Mouse (Mus musculus) 3134 (cell line): Measurements from ENCODE around the gene Rft1.
A peak's percentile ranks its signal among the peaks of the same experiment; 100 is the strongest.
"Not testable (repeated sequence)": the region's sequence is repeated elsewhere in the genome, so short reads cannot be mapped to it uniquely, and the experiment has no call there.

Source experiments
- DNase-seq: peaks from one replicate; pipeline ENCODE4 v3.0.0-alpha.2; 2011; ENCODE audit warnings: low spot score; ENCODE audit not compliant: insufficient read length; ENCODE audit errors: extremely low read depth

Rft1 gene

DNA sequence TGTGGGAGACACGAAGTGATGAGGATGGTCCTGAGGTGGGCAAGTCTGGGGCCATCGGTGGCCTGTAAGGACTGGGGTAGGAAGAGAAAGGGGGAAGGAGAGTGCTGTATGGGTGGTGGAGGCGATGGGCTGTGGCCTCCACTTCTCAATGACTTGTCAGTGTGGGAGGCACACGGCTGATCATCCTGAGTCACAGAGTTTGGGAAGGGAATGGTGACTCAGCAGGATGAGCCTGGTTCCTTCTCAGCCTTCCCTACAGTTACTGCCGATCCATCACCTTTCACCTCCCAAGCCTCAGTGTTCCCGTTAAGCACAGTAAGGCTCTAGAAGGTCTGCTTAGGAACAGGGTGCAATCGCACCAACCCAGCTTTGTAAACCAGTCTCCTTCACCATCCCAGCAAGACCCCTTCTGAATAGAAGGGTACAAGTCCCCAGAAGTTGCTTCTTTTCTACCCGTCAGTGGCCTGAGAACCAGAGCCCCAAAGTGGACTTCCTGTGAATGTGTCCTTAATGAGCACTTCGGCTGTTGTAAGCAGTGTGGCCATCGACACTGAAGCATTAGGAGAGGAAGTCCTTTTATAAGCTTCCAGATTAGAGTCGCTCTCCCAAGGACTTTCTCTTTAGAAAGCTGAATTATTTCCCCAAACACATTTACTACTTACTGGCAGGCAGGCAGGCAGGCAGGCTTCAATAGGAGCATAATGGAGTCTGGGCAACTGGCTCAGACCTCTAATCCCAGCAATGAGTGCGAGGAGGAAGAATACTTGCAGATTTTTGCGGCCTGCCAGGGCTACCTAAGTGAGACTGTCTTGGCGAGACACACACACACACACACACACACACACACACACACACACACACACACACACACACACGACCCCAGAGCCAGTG lies 17.2 kb downstream of the Rft1 start:
- peak; percentile 55 for DNase-seq

- DNase-seq = peak; percentile 67
Observed at GRCm38 (mm10) chr14:30671986-30672312, 17.8 kb downstream of the Rft1 start.

DNA sequence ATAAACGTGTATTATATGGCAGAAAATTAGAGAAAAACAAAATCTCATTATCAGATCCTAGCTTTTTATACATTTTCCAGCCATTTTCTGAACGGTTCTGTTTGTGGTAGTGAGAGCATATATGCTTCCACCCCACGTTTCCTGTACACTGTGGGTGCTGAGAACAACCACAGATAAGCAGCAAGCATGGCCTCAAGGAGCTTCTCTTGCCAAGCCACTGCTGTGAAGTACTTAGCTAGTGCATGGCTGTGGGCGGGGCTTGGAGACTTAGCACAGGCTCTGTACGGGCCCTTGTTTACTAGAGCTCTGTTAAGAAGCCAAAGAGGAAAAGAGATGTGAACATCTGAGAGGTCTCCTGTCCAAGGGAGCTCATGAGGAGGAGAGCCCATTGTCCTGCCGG lies 20.8 kb downstream of the Rft1 start:
- no peak for DNase-seq

DNA sequence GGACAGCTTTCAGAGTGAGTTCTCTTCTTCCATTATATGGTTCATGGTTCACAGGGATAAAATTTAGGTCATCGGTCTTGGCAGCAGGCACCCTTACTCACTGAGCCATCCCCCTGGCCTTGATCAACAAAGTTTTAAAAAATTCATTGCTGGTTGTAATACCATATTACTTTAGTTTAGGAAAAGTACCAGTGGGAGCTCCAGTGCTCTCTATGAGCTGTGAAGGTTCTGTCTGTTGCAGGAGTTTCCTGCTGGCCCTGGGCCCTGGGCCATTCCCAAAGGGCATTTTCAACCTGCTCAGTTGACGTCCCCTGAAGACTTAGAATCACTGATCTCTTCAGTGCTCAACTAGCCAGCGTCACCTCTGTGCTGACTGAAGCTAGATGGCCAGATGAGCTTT lies 28.0 kb downstream of the Rft1 start:
- no peak for DNase-seq

DNA sequence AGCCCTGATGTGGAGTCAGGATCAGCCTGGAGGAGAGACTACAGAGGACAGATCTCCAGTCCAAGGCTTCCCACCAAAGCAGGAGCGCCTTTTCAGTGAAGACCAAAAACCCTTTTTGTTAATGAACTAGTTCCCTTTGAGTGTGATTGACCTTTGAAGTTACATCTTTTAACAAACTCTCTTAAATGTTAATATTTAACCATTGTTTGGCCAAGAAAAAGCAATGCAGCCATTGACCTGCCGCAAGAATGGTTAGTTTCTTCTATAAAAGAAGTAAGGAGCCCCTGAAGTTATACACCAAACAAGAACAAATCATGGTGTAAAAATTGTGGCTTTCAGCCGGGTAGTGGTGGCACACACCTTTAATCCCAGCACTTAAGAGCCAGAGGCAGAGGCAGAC lies 36.5 kb downstream of the Rft1 start:
- no peak for DNase-seq

DNA sequence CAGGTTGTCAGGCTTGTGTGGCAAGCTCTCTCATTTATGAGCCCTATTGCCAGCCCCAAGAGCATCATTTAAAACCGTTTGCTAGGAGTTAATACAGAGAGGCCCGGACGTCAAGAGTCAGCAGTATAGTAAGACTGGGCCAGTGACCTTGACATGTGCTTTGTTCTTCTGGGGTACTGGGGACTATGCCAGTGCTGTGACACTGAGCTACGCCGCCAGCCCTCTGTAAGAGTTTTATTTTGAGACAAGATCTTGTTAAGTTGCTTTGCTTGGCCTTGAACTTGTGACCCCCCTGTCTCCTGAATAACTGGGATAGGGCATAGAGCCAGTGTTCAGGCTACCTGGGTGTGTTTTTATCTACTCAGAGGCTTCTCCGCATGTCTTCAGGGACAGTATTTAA lies 38.3 kb downstream of the Rft1 start:
- DNase-seq = no peak

- no peak for DNase-seq
Observed at GRCm38 (mm10) chr14:30694786-30695185, 40.6 kb downstream of the Rft1 start.

DNA sequence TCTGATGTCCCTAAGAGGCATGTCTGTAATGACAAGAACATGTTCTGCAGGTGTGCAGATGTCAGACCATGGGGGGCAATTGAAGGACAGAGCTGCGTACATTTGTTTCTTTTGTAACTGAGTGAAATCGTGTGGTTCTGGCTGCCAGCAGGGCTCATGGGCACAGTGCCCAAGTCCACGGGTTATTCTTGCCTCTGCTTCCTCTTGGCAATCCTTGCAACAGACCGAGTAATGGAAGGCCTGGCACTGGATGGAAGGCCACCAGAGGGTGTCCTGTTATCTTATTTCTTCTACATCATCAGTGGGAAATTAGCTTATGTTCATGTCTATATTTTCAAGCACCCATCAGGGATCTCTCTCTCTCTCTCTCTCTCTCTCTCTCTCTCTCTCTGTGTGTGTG lies 41.4 kb downstream of the Rft1 start:
- DNase-seq = peak; percentile 20

DNA sequence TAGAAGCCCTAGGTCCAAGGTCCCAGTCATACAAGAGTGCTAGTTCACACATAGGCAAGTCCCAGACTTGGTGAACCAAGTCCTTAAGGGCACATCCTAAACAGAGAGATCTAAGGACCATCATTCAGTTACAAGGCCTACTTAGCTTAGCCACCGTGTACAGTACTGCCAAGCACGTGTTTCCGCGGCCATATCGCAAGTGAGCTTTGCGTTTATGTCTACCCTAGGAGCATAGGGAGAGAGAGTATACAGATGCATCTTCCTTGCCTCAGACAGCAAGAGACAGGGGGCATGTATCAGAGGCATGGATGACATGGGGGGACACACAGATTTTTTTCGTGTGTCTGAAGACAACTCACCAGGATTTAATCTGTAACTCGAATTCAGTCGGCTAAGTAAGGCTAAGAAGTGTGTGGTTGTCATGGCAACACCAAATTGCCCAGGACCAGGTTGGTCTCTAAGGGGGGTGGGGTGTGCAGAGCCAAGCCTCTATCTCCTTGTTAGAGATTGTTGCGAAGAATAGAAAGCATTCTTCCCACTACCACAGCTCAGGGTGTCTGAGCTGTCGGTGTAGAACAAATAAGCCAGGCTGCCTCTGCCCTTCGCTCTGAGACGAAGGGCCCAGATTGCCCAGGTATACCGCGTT lies 43.4 kb downstream of the Rft1 start:
- no peak for DNase-seq

- peak; percentile 27 for DNase-seq
Observed at GRCm38 (mm10) chr14:30699656-30700055, 45.5 kb downstream of the Rft1 start.

DNA sequence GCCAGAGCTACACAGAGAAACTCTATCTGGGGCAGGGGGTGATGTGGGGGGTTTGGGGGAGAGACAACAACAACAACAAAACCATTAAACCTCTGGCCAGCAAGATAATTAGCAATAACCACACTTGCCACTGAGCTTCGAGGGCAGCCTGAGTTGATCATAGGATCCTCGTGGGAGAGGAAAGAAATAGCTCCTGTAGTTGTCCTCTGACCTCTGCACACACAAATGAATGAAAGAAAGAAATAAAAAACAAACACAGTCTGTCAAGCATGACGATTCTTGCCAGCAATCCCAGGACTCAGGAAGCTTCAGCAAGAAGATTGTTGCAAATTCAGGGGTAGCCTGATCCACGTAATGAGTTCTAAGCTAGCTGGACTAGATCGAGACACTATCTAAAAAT lies 48.4 kb downstream of the Rft1 start:
- no peak for DNase-seq

- no peak for DNase-seq
Observed at GRCm38 (mm10) chr14:30703079-30703478, 48.9 kb downstream of the Rft1 start.

- DNase-seq = no peak
Observed at GRCm38 (mm10) chr14:30704098-30704855, 50.1 kb downstream of the Rft1 start.

- no peak for DNase-seq
Observed at GRCm38 (mm10) chr14:30711892-30712291, 57.7 kb downstream of the Rft1 start.

DNA sequence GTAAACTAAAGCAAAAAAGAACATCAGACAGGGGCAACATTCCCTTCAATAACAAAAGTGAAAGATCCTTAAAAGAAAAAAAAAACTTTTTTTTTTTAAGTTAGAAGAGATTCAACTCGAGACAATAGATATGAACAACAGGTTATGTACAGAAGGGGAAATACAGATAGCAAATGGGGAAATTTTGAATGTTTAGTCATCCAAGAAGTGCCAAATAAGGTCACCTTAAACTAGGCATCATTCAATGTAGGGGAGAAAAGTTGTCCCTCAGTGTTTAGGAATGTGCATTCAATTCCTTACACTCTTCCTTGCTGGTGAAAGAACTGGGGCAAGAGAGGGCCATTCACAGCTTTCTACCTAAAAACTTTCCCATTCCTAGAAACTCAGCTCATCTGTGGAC lies 59.6 kb downstream of the Rft1 start:
- no peak for DNase-seq

DNA sequence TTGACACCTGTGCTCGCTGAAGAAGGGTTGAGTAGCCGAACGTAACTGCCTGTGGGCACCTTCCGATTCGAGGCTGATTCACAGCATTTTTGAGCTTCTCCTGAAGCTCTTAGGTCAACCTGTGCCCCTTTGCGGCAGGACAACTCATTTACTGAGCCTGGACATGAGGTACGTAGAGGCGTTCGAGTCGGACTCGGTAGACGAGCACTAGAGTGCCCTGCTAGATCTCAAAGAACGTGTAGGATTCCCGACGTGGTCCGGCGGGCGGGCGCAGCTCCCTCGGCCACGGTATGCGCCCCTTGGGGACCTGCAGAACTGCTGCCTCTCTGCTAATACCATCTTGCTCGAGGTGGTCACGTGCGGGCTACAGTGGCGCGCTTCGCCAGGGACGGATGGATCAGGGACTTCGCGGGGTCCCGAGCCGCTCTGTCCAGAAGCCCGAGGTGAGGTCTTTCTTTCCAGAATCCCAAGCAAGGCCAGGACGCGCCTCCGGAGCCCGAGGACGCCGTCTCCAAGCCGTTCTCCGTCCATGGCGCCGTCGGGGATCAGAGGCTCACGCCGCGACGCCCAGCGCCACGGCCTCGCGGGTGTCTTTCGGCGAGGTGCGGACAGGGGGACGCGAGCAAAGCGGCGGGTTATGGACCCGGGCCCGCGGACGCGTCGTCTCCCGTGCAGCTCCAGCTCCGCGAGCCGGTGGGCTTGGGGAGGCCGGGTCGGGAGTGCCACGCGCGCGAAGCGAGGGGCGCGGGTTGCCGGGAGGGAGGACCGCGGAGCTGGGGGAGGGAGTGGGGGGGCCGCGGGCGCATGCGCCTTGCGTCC lies 60.8 kb downstream of the Rft1 start, which contains the start of gene Sfmbt1:
Gene Sfmbt1, plus strand, starts transcription at position 51 of the 819 bp plus-strand sequence.
- DNase-seq = peak; percentile 19

- DNase-seq = no peak
Observed at GRCm38 (mm10) chr14:30715618-30716050, 61.5 kb downstream of the Rft1 start.

DNA sequence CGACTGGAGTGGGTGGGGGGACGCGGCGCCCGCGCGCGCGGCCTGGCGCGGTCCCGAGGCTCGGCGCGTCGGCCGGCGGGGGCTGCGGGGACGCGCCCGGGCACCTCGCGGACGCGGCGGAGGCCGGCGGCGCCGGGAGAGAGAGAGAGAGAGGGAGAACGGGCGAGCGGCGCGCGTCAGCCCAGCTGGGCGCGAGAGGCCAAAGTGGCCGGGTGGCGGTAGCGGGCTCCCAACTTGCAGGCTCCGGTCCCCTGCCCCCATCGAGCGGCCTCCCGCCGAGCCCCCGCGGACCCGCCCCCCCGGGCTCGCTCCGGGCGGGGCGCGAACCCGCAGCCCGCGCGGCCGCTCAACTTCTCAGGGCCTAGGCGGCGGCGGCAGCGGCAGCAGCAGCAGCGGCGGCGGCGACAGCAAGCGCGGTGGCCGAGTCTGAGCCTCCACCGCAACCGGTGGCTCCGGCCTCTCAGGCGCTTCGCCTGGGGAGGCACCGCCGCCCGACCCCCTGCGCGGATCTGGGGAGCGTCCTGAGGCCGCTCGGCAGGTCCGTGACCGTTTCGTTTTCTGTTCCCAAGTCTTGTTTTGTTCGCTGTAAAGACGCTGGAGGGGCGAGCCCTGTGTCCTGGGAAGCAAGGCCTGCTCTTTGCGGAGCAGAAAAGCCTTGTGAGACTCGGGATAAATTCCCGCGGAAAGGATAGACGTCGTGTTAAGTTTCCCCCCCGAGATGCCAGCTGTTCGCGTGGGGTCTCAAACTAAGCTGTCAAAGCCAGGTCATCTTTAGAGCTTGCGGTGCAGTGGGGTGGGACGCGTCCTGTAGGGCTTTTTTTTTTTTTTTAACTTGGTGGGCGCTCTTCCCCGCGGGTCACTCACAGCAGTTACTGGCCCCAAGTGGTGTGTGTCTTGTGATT lies 62.1 kb downstream of the Rft1 start:
- no peak for DNase-seq

GRCm38 (mm10) chr14:30716953-30717285 lies 62.8 kb downstream of the Rft1 start:
- DNase-seq = no peak

GRCm38 (mm10) chr14:30718696-30719095 lies 64.5 kb downstream of the Rft1 start:
- not testable (repeated sequence) for DNase-seq
